In the genomic region with DNA sequence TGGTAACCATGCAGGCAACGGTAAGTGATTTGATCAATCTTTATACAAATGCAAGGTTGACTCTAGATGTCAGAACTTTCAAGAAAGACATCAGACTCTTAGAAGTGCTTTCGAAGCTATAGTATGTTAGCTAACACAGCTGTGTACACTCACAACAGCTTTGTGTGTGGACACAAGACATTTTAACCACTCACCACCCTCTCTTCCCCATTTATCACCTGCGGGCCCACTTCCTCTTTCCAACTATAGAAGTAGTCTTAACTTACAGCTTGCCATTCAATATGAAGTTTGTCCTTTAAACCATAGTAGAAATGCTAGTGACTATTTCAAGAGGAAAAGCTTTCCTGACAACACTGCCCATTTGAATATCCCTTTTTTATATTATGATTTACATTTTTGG, we compare ENCODE assay signal across 22 mouse cellular contexts.
"Had no signal": no experiment of that assay in that cellular context is flagged by ENCODE, and none has a peak within 500 bp of the region (broad histone marks: within the 10 kb centered on the region; RNA-seq: fewer than 3 reads in every experiment).

No protein-coding gene starts in this region.

- H3K27ac ChIP-seq: kidney, embryonic 15.5 days; left cerebral cortex, adult 2 months; limb, embryonic 12.5 days; limb, embryonic 15.5 days; liver, embryonic 14.5 days; macrophage; neural tube, embryonic 12.5 days; neural tube, embryonic 15.5 days; stomach, embryonic 15.5 days had no signal

- H3K9me3 ChIP-seq: kidney, embryonic 15.5 days; limb, embryonic 12.5 days; limb, embryonic 15.5 days; neural tube, embryonic 12.5 days; neural tube, embryonic 15.5 days; stomach, embryonic 15.5 days had no signal

- H3K36me3 ChIP-seq: kidney, embryonic 15.5 days; limb, embryonic 12.5 days; limb, embryonic 15.5 days; neural tube, embryonic 12.5 days; neural tube, embryonic 15.5 days; stomach, embryonic 15.5 days had no signal

- H3K27me3 ChIP-seq: kidney, embryonic 15.5 days; limb, embryonic 15.5 days; neural tube, embryonic 12.5 days; neural tube, embryonic 15.5 days; stomach, embryonic 15.5 days had no signal

- H3K4me3 ChIP-seq: kidney, embryonic 15.5 days; left cerebral cortex, adult 2 months; limb, embryonic 12.5 days; limb, embryonic 15.5 days; neural tube, embryonic 12.5 days; neural tube, embryonic 15.5 days; stomach, embryonic 15.5 days had no signal

- DNase-seq: kidney, adult 8-10 months; kidney, postnatal 10 days; kidney, postnatal 36 days; layer of hippocampus, postnatal 36 days; left cerebral cortex, postnatal 4 days; liver, postnatal 0 days; lung, embryonic 14.5 days; midbrain, embryonic 14.5 days; right cerebral cortex, adult 18-20 months; right cerebral cortex, postnatal 25 days; spleen, adult 18-20 months; thymus, postnatal 36 days had no signal

- H3K4me1 ChIP-seq: neural tube, embryonic 12.5 days had no signal

- ATAC-seq: liver, postnatal 0 days; lung, postnatal 0 days had no signal

- H3K9ac ChIP-seq: kidney, embryonic 15.5 days; limb, embryonic 12.5 days; limb, embryonic 15.5 days; liver, embryonic 14.5 days; liver, postnatal 0 days; lung, embryonic 14.5 days; neural tube, embryonic 12.5 days; neural tube, embryonic 15.5 days; stomach, embryonic 15.5 days had no signal
